Mouse (Mus musculus) heart, postnatal 4 days (tissue): ENCODE data around the gene Yipf1. TPM values are rescaled to one million over a fixed set of nuclear protein-coding genes. Genes with fewer than 3 reads are reported as not detected.

Source experiments
- DNase-seq: peaks from one replicate; pipeline ENCODE4 v3.0.0; 2021
- total RNA-seq, 2 experiments: library from RNA; stranded (reverse); gene quantifications; 2 replicates each; pipeline ENCODE4 v1.2.3; 2021

Yipf1 gene
- 10 to 100 TPM; 28.0 to 32.3 TPM for total RNA-seq

DNA sequence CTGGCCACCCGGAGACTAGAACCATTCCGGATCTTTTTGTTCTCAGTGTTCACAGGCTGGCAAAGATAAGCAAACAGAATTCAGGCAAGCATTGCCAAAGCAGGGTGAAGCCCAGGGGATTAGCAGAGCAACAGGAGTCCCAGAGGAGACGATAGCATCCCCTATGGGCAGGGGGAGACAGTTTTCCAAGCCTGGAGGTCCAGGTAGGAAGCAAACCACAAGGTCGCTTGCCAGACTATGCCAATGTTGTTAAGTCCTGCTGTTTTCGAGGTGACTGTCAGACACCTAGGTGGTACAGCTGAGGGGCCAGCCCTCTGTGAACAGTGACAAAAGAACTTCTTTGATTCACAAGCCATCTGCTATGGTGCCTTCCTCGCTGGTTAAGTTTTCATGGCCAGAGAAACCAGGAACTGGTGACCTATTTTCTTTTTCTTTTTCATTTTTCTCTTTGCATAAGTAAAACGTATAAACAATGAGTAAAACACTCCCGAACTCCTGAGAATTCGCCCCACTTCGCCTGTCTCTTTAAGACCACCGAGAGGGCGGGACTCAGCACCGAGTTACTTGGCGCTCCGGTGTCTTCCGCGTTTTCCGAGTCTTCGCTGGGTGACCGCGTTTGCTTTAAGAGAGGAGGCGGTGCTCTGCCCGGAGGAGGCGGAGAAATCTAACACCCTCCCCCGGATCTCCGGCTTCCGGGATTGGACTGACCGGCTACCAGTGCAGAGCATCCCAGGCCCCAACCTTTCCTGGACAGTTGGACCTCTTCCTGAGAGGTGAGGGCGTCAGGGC is at the start of gene Yipf1:
Gene Yipf1 (plus strand): TSS at position 674 of the 789 bp plus-strand sequence.
- DNase-seq, result peak; percentile 92

DNA sequence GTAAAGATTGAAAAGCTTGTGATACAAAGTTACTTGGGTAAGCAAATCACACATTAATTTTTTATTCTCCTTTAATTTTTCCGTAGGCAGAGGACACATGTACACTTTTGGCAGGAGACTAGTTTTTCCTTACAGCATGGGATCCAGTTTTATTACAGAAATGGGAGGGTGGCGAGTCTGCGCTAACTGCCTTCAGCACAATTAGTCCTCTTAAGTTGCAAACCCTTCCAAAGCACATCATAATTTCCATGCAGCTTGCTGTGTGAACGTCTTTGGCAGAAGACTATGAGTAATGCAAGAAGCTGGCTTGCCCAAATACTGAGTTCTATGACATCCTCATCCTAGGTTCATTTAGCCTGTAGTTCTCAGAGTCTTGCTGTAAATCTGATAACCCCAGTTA is 40.5 kb upstream of the Yipf1 start:
- DNase-seq, result no peak

DNA sequence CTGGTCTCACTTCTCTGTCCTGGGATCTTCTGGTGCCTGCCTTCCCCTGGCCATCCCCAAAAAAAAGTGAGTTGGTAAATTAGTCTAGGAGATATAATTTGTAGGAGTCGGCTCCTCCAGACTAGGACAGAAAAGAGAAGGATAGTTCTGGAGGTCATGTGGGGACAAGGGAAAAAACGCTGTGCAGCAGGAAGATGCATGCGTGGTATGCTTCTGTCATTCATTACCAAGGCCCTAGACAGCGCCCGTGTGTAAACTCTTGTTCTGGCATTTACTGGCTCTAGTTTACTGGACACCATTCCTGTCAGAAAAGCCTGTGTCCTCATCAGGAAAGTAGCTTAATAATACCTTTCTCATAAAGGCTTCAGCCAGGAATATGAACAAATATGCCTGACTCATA is 39.7 kb upstream of the Yipf1 start:
- DNase-seq, result no peak

DNA sequence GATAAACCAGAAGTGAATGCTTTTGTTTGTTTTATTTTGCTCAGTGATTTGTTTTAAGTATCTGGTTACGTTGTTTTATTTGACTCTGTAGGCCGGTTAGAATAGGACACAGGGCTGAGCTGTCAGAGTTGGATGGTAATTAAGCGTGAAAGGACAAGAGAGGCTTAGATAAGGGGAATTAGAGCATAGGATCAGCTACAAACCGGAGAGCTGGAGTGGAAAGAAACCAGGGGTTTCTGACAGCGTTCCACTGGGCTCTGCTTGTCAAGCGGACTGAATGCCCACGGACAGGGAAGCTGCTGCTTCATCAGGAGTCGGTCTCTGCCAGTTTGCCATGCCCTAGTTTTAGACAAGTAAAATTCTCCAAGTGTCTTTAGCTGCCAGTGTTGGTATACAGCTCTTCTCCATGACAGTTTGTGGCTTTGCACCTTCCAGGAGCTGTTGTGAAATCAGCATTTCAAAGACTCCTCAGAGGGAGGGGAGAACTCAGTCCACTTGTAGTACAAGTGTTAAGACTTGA is 35.9 kb upstream of the Yipf1 start:
- no peak for DNase-seq

DNA sequence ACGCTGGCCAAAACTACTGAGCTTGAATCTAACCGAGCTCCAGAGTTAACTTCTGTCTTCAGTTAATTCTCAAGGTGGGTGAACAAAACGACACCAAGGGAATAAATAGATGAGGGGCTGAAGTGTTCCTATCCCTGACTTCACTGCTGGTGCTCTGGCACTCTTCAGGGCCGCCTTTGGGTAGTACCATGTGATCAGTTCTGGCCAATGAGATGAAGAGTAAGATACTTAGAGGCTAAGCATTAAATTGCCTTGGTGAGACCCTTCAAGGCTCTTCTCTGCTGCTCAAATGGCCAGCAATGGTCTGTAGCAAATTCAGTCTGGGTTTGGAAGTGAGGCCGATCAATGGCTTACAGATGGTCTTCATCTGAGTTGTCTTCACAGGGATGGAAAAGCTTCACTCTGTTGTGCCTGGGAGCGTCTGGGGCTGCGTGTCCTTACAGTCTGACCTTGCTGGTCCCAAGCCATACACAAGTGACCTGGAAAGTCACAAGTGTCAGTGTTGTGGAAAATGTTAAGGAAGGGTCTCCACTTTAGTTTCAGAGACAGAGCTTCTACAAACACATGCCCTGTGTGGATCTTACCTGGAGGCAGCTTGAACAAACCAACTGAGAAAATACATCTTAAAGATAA is 33.2 kb upstream of the Yipf1 start:
- no peak for DNase-seq

DNA sequence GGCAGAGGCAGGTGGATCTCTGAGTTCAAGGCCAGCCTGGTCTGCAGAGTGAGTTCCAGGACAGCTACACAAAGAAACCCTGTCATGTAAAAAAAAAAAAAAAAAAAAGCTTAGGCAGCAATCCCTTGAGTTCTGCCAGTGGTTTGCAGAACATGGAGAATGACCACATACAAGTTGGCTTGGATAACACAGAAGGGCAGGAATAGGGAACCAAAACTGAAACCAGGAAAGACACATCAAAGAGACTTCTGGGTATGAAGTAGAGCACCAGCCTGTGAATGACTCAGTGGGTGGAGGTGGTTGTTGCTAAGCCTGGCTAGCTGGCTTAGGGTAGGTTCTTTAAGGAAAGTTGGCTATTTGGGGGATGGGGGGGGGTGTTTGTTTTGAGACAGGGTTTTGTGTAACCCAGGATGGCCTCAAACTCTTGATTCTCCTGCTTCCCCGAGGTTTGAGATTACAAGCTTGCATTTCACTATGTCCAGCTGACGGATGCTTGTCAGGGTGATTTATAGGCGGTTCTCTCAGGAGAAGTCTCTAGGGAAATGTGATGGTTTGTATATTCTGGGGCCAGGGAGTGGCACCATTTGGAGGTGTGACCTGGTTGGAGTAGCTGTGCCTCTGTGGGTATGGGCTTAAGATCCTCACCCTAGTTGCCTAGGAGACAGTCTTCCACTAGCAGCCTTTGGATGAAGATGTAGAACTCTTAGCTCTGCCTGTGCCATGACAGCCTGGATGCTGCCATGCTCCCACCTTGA is 28.5 kb upstream of the Yipf1 start:
- no peak for DNase-seq

DNA sequence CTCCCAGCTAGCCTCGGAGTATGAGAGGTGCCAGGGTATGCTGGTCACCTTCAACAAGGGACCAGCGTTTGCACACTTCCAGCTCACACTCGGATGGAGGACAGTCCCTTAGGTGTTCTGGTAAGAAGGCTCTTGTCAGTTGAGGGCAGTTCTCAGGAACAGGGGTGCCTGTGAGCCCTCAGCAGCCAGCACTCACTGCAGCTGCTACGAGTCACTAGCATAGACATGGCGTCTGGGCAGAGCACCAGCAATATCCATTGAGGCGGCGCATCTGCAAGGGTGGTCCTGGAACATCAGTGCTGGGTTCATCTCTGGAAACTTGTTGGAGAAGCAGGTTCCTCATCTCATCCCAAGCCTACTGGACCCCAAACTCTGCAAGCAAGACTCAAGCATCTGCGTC is 27.8 kb upstream of the Yipf1 start:
- DNase-seq, result no peak

DNA sequence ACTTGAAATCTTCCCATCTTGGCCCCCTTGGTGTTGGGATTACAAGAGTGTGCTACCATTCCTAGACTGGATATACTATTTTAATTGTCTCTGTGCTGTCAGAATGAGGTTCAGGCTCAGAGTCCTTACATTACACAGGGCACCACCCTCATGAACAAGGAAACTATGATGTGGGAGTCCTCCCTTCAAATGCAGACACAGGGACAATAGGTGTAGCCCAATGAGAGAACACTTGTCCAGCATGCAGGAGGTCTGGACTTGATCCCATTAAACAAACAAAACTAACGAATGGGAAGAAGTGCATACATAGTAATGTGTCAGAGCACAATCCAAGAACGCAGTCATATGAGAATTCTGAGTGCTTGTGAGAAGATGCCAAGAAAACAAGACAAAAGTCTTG is 26.6 kb upstream of the Yipf1 start:
- no peak for DNase-seq

DNA sequence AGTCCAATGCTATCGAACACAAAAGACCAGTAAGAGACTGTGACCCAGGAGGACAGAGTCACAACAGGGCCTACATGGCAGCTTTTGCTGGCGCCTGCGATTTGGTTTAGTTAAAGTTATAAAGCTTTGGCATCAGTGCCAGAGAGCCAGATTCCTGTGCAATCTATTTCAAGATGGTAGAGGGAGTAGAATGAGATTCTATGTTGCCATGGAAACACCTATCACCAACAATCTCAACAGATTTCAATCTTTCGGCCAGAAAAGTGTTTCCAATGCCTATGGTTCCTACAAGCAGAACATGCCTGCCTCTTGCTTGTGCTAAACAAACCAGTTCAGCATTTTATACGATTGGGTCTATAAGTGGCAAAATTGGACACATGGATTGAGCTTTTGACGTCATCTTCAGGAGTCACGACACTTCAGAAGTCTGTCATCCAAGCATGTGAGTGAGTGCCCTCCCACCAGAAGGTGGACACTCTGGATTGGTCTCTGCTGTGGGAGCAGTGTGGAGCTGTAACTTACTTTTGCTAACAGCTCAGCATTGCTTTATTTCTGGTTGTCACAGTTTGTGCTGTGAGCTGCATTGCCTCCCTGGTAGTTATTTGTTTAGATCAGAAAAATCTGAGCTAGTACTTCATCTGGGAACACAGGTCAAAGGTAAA is 22.4 kb upstream of the Yipf1 start:
- DNase-seq, result no peak

DNA sequence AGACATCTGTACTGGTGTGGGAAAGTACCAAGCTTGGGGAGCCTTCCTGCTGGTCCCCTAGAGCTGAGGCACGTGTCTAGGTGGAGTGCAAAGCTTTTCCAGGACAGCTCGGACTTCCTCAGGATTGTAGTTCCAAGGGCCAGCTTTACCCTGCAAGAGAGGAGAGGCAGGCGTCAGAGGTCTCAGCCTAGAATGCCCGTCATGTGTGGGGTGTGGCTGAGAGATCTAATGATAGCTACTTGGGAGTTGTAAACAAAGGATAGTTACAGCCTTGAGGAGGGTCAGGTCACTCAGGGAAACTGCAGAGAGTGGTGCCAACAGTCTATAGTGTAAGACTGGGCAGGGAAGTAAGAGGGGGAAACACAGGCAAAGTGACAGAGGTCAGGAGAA is 21.9 kb upstream of the Yipf1 start:
- DNase-seq, result no peak

DNA sequence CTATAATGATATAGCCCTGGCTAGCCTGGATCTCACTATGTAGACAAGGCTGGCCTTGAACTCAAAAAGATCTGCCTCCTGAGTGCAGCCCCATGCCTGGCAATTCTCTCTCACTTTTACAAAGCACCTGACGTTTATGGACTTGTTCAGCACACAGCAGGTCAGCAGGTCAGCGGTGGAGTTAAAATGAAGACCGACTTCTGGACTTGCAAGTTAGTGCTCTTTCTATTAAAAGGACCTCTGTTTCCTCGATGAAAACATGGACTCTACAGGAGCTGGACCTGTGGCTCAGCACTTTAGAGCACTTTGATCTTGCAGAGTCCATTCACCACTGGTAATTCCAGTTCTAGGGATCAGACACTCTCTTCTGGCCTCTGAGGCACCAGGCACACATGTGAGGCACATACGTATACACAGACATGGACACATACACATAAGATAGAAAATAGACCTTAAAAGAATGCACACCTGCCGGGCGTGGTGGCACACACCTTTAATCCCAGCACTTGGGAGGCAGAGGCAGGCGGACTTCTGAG is 16.0 kb upstream of the Yipf1 start:
- no peak for DNase-seq

DNA sequence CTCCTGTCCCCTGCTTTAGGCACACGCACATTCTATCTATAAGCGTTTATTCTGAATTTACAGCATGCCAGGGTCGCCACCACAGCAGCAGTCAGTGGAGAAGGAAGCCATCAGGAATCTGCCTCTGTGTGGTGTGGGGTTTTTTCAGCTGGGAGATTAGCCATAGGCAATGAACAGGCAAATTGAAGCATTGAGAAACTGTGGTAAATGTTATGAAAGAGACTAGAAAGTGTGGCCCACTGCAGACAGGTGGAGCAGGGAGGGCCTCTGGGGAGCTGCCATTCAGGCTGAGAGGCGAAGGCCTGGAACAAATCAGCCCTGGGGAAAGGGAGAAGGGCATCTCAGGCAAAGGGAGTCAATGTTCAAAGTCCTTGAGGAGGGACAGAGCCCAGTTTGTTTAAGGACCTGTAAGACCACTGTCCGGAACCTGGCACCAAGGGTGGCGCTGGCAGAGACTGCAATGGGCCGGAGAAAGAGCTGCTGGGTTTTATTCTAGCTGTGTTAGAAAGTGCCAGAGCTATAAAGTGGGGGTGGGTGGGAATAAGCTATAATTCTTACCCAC is 14.3 kb upstream of the Yipf1 start:
- DNase-seq, result no peak

DNA sequence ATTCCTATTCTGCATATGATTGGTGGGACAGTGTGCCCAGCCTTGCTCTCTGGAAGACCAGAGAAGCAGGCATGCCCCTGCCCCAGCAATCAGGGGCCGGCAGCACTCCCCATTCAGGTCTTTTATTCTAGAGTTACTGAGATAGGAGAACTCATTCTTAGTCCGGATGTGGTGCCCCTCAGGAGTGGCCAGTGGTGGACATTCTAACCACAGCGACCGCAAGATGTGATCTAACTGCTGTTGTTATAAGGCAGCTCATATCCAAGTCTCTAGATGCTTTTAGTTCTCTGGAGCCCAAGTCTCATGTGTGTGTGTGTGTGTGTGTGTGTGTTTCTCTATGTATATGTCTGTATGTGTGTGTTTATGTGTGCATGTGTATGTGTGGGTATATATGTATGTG is 13.8 kb upstream of the Yipf1 start:
- no peak for DNase-seq

DNA sequence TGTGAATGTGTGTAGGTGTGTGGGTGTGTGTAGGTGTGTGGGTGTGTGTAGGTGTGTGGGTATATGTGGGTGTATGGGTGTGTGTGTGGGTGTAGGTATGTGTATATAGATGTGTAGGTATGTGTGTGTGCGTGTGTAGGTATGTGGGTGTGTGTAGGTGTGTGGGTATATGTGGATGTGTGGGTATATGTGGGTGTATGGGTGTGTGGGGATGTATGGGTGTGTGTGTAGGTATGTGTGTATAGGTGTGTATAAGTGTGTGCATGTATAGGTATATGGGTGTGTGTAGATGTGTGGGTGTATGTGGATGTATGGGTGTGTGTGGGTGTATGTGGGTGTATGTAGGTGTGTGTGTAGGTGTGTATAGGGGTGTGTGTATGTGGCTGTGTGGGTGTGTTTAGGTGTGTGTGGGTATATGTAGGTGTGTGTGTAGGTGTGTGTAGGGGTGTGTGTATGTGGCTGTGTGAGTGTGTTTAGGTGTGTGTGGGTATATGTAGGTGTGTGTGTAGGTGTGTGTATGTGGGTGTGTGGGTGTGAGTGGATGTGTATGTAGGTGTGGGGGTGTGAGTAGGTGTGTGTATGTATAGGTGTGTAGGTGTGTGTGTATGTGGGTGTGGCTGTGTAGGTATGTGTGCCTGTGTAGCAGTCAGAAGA is 13.1 kb upstream of the Yipf1 start:
- DNase-seq, result no peak

DNA sequence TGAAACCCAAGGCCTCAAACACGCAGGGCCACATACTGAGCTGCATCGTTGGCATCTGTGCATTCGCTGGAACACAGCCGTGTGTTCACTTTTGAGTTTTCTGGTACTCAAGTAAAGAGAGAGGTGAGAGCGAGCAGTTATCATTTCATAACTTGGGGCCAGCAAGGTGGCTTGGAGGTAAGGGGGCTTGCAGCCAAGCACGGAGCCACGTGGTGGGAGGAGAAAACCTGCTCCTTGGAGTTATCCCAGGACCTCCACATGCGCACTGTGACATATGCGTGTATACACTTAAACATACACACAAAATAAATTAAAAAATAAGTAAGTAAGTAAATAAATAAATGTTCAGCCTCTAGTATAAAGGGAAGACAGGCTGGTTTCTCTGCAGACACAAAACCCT is 11.9 kb upstream of the Yipf1 start:
- DNase-seq, result no peak

DNA sequence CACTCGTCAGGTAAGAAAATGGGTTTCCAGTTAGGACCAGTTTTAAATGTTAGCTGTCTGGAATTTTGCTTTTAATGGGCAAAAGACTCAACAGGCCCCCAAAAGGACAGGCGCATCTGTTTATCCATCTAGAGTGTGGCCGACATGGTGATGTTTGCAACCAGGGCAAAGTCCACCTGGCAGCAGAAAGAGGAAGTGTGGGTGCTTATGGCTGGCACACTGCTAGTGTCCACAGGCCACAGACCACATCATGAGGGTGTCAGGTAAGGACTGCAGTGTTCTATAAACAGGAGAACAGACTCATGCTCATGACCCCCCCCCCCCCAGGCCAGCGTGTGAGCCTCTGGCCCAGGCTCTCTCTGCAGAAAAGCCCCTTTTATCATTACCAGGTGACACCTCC is 11.3 kb upstream of the Yipf1 start:
- DNase-seq, result no peak

DNA sequence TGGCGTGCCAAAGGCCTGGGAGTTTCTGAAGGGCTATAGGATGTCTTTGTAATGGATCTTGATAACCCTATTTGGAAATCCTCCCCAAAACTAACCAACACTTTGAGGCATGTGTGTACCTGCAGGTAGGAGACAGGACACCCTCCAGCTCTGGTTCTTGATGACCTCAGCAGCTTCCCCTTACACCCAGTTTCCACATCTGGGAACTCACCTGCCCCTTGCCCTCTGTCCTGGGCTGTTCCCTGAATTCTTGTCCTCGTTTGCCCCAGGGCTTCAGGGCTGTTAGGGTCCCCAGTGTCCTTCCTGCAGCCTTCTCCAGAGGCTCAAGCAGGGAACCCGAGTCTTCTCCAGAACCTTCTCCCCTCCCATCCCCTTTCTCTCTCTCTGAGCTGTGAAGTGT is 10.6 kb upstream of the Yipf1 start:
- no peak for DNase-seq

DNA sequence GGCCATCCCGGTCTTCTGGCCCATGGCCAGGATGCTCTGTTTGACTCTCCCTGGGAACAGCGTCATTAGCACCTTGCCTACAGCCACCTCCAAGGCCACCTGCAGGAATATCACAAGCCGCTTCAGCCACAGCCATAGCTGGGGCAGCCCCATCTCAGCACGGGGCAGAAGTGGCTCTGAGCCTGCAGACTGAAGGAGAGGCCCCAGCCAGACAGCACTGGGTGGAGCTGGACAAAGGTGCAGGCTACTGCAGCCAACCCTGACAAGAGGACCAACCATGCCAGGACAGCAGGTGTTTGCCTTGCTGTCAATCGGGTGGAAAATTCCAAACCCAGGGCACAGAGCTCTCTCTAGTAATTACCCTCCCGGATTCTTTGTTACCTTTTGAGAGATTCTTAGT is 7.2 kb upstream of the Yipf1 start, which contains the start of gene Dio1:
Gene Dio1 (minus strand): TSS at position 204 of the 400 bp plus-strand sequence.
- no peak for DNase-seq

DNA sequence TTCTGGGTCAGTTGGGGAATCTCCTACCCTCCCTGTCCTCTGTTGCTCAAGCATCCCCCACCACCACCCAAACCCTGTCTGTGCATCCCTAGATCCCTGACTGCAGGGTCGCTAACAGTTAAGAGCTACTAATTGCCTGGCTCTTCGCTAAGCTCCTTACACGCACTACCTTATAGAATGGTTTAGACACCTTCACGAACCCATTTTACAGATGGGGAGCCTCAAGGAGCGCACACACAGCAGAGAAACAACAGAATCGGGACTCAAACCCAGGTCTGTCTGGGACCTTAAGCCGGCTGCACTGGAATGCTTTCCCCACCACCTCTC is 279 bp downstream of the Yipf1 start:
- DNase-seq, result no peak

DNA sequence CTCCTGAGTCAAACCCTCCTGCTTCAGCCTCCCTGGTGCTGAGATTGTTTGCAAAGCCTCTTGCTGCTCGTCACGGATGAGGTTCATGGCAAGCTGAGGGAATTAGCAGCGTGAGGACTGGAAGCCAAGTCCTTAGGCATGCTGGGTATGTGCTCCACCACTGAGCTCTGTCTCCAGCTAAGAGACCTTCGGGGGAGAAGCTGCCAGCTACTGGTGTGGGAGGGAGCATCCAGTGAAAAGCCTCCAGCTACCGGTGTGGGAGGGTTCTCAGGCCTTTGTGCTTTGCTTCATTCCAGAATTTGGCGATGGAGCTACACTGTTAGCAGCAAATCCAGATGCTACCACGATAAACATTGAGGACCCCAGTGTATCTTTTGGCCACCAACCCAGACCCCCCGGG is 4.5 kb downstream of the Yipf1 start:
- DNase-seq, result no peak

DNA sequence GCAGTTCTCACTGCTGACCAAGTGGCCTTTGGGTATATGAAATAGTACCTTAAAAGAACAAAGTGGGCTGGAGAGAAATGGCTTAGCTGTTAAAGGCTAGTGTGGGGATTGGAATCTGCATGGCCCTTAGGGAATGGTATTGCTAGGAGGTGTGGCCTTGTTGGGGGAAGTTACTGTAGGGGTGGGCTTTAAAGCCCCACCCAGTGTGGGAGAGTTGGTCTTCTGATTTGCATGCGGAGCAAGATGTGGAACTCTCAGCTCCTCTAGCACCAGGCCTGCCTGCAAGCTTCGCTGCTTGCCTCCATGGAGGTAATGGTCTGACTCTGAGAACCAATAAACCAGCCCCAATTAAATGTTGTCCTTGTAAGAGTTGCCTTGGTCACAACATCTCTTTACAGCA is 6.9 kb downstream of the Yipf1 start:
- DNase-seq, result no peak

DNA sequence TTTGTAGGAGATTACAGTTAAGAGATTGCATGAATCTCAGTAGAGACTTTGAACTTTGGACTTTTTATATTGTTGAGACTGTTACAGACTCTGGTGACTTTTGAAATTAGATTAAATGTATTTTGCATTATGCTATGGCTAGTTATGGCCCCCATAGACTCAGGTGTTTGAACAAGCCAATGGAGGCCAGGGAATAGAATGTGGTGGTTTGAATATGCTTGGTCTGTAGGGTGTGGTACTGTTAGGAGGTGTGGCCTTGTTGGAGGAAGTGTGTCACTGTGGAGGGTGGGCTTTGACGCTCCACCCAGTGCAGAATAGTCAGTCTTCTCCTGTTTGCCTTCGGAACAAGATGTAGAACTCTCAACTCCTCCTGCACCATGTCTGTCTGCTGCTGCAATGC is 8.9 kb downstream of the Yipf1 start:
- DNase-seq, result no peak
